Mouse (Mus musculus): ENCODE data around the gene Fads6.

DNA sequence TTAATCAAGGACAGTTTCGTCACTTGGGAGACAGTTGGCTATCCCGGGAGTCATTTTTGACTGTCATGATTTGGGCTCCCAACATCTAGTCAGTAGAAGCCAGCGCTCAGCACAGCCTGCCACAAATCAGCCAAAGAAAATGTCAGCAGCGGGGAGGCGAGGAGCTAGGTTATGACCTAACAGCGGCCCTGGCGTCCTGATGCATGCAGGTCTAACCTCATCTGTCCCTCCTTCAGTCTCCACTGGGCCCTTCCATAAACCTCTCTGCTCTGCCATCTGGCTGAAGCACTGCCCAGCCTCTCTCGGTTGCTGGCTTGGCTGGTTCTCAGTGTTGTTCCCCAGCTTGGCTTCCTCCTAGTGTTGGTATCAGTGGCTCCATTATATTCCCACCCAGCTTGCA is 15.2 kb downstream of the Fads6 start:
- TF ChIP-seq POLR2A (IDR thresholded peaks at IDR 0.05; ENCODE audit: low read depth, low read length) (no peak), CTCF (IDR thresholded peaks at IDR 0.05; ENCODE audit: extremely low read depth, insufficient read depth, insufficient read length, insufficient replicate concordance) (no peak)

Data from spleen, adult 2 months (tissue).